Mouse (Mus musculus) olfactory bulb, adult 2 months (tissue): ENCODE results near the gene Anks1b.

Experiments
- CTCF ChIP-seq: fragments of 200-500 bp; IDR thresholded peaks from 2 replicates; pipeline ENCODE4 v1.5.1; 2012; ENCODE audit warnings: low read depth, mild to moderate bottlenecking, low read length, moderate library complexity; ENCODE audit not compliant: insufficient read depth
- POLR2A ChIP-seq: fragments of 200-500 bp; IDR thresholded peaks from 2 replicates; pipeline ENCODE4 v1.6.1; 2012; ENCODE audit warnings: mild to moderate bottlenecking, low read depth, low read length, moderate library complexity; ENCODE audit not compliant: insufficient read depth

- no peak for TF ChIP-seq CTCF
- TF ChIP-seq POLR2A, result no peak
Measured at GRCm38 (mm10) chr10:89942180-89942579, 68.9 kb downstream of the Anks1b start.
